In the genomic region with DNA sequence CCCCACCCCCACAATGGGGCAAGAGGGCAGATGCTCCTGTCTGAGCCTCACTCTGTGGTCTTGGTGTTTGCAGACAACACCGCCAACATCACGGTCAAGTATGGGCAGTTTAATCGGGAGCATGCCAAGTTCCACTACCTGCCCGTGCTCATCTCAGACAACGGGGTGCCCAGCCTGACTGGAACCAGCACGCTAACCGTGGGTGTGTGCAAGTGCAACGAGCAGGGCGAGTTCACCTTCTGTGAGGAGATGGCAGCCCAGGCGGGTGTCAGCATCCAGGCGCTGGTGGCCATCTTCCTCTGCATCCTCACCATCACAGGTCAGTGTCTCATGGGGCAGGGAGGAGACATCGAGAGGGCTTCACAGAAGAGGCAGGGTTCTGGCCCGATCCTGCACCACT, we compare ENCODE assay signal across 20 mouse cellular contexts. TPM values are rescaled to one million over a fixed set of nuclear protein-coding genes. Genes with fewer than 3 reads are reported as not detected.
"Had no signal": no experiment of that assay in that cellular context is flagged by ENCODE, and none has a peak within 500 bp of the region (broad histone marks: within the 10 kb centered on the region; RNA-seq: fewer than 3 reads in every experiment).

No protein-coding gene starts in this region.

- H3K4me3 ChIP-seq: midbrain, embryonic 10.5 days; midbrain, embryonic 13.5 days; midbrain, embryonic 15.5 days; myocyte; neural tube, embryonic 13.5 days; neural tube, embryonic 15.5 days had no signal

- H3K4me1 ChIP-seq: midbrain, embryonic 10.5 days; midbrain, embryonic 13.5 days; midbrain, embryonic 15.5 days; neural tube, embryonic 13.5 days; neural tube, embryonic 15.5 days had no signal

- H3K27ac ChIP-seq: liver, embryonic 14.5 days; midbrain, embryonic 10.5 days; midbrain, embryonic 13.5 days; midbrain, embryonic 15.5 days; neural tube, embryonic 13.5 days; neural tube, embryonic 15.5 days had no signal

- H3K9ac ChIP-seq: liver, embryonic 14.5 days; lung, embryonic 14.5 days; midbrain, embryonic 13.5 days; midbrain, embryonic 15.5 days; neural tube, embryonic 13.5 days; neural tube, embryonic 15.5 days had no signal

- ATAC-seq: midbrain, embryonic 13.5 days; midbrain, embryonic 15.5 days had no signal

- H3K4me2 ChIP-seq: lung, embryonic 14.5 days; midbrain, embryonic 13.5 days; midbrain, embryonic 15.5 days; neural tube, embryonic 13.5 days; neural tube, embryonic 15.5 days had no signal

- DNase-seq: lung, adult 18-20 months; lung, embryonic 14.5 days; lung, postnatal 10 days; lung, postnatal 4 days; retina, postnatal 1 day; right cerebral cortex, adult 18-20 months; right cerebral cortex, postnatal 25 days; right cerebral cortex, postnatal 4 days; spleen, adult 18-20 months; thymus, adult 18-20 months; thymus, postnatal 14 days; thymus, postnatal 36 days had no signal

- H3K9me3 ChIP-seq: midbrain, embryonic 10.5 days; midbrain, embryonic 13.5 days; midbrain, embryonic 15.5 days; neural tube, embryonic 13.5 days; neural tube, embryonic 15.5 days had no signal

- H3K36me3 ChIP-seq: midbrain, embryonic 10.5 days; midbrain, embryonic 13.5 days; midbrain, embryonic 15.5 days; neural tube, embryonic 13.5 days; neural tube, embryonic 15.5 days had no signal

- H3K27me3 ChIP-seq: midbrain, embryonic 13.5 days; midbrain, embryonic 15.5 days; neural tube, embryonic 13.5 days; neural tube, embryonic 15.5 days had no signal

RNA-seq across cellular contexts. Expression of gene Bean1, which starts 29.6 kb away (rescaled TPM):
- total RNA-seq: megakaryocyte-erythroid progenitor cell, adult 5-6 weeks had no signal

RNA-seq across cellular contexts. Expression of gene Cdh5, which starts 39.2 kb away (rescaled TPM):
- total RNA-seq: megakaryocyte-erythroid progenitor cell, adult 5-6 weeks had no signal
